10 mouse cellular contexts compared by ENCODE assay signal in genomic region chr6:31222024-31222579, GRCm38 (mm10).
A peak's percentile ranks its signal among the peaks of the same experiment; 100 is the strongest.
DNase-seq lines count a peak whose midpoint lies in the region; ATAC-seq and TF ChIP-seq lines count a peak whose summit lies in the region.
"Had no signal": no experiment of that assay in that cellular context is flagged by ENCODE, and none has a peak within 500 bp of the region (broad histone marks: within the 10 kb centered on the region; RNA-seq: fewer than 3 reads in every experiment).

No protein-coding gene starts in this region.

- no peak overlapping the region for H3K4me3 ChIP-seq in hindbrain, embryonic 13.5 days
- H3K4me3 ChIP-seq in hindbrain, postnatal 0 days (ENCODE audit: low read length) = no peak overlapping the region
- peak overlapping the region; percentile 98 for H3K4me3 ChIP-seq in megakaryocyte, embryonic 14.5 days (replicated peaks)
- H3K4me3 ChIP-seq: liver, embryonic 13.5 days had no signal

- no peak overlapping the region for H3K9ac ChIP-seq in hindbrain, embryonic 13.5 days
- H3K9ac ChIP-seq in hindbrain, postnatal 0 days (replicated peaks; ENCODE audit: low read length) = no peak overlapping the region
- H3K9ac ChIP-seq: liver, embryonic 13.5 days had no signal

- H3K9me3 ChIP-seq in hindbrain, embryonic 13.5 days = no peaks in the 10 kb centered on the region
- H3K9me3 ChIP-seq in hindbrain, postnatal 0 days (ENCODE audit: low read length) = no peaks in the 10 kb centered on the region
- no peaks in the 10 kb centered on the region for H3K9me3 ChIP-seq in megakaryocyte, embryonic 14.5 days
- H3K9me3 ChIP-seq: liver, embryonic 13.5 days had no signal

- peak; percentile 56 for DNase-seq in adrenal gland, adult 2 months
- DNase-seq in adrenal gland, postnatal 10 days = no peak
- DNase-seq in hindbrain, postnatal 0 days (ENCODE audit: low spot score) = no peak
- peak; percentile 34 for DNase-seq in splenic B cell, adult 2 months (ENCODE audit: low read depth, low spot score)
- DNase-seq in right cerebral cortex, postnatal 36 days (ENCODE audit: low spot score in 2 of 2) = no peak
- DNase-seq: liver, embryonic 13.5 days had no signal

- H3K4me1 ChIP-seq in hindbrain, embryonic 13.5 days (replicated peaks) = peaks cover 42% of the 10 kb centered on the region
- peaks cover 8% of the 10 kb centered on the region; the same call in 1 of the 2 replicates for H3K4me1 ChIP-seq in hindbrain, postnatal 0 days (ENCODE audit: insufficient read depth, low read length)
- peaks cover 58% of the 10 kb centered on the region for H3K4me1 ChIP-seq in megakaryocyte, embryonic 14.5 days

- no peak overlapping the region for H3K27ac ChIP-seq in hindbrain, embryonic 13.5 days
- no peak overlapping the region for H3K27ac ChIP-seq in hindbrain, postnatal 0 days
- H3K27ac ChIP-seq: liver, embryonic 13.5 days; macrophage had no signal

- peak overlapping the region; percentile 32 for H3K4me2 ChIP-seq in hindbrain, embryonic 13.5 days
- H3K4me2 ChIP-seq in hindbrain, postnatal 0 days (ENCODE audit: low read depth, low read length) = no peak overlapping the region
- H3K4me2 ChIP-seq: liver, embryonic 13.5 days had no signal

- 78% methylated on average over 6 of the region's 6 CpGs for WGBS in hindbrain, embryonic 13.5 days
- 71% methylated on average over 6 of the region's 6 CpGs for WGBS in hindbrain, postnatal 0 days

- ATAC-seq in hindbrain, embryonic 13.5 days (ENCODE audit: low FRiP score) = no peak
- ATAC-seq in hindbrain, postnatal 0 days = no peak
- no peak for ATAC-seq in megakaryocyte, adult 5-6 weeks (ENCODE audit: poor library complexity, severe bottlenecking)

- TF ChIP-seq CTCF in hindbrain, postnatal 0 days (IDR thresholded peaks at IDR 0.05; ENCODE audit: low read depth) = no peak

- no peaks in the 10 kb centered on the region for H3K36me3 ChIP-seq in hindbrain, embryonic 13.5 days
- H3K36me3 ChIP-seq in hindbrain, postnatal 0 days (ENCODE audit: insufficient read depth, low read length) = no peaks in the 10 kb centered on the region
- H3K36me3 ChIP-seq in megakaryocyte, embryonic 14.5 days (replicated peaks; ENCODE audit: low read length) = no peaks in the 10 kb centered on the region
- H3K36me3 ChIP-seq in splenic B cell, adult 2 months (ENCODE audit: control insufficient read depth, insufficient read depth, low read length, poor library complexity, severe bottlenecking) = no peaks in the 10 kb centered on the region
- H3K36me3 ChIP-seq: liver, embryonic 13.5 days had no signal

- H3K27me3 ChIP-seq in hindbrain, embryonic 13.5 days = peaks cover 52% of the 10 kb centered on the region
- peaks cover 10% of the 10 kb centered on the region; the same call in 1 of the 2 replicates for H3K27me3 ChIP-seq in hindbrain, postnatal 0 days (ENCODE audit: insufficient read depth, low read length)
- H3K27me3 ChIP-seq in megakaryocyte, embryonic 14.5 days (replicated peaks) = no peaks in the 10 kb centered on the region
- H3K27me3 ChIP-seq in splenic B cell, adult 2 months (ENCODE audit: control insufficient read depth, insufficient read depth, low read length, poor library complexity, severe bottlenecking) = 0 out of 2 replicates have a peak, but pooled peaks cover 3% of the 10 kb centered on the region

Comparison
In these comparisons a context has a peak if more than half of its experiments do, and no peak if none do; other contexts are left out.
1. DNase-seq: peak in adrenal gland, adult 2 months (single experiment) and splenic B cell, adult 2 months (single experiment); none in adrenal gland, postnatal 10 days (single experiment), hindbrain, postnatal 0 days (single experiment) and right cerebral cortex, postnatal 36 days (0 of 2).